Mouse (Mus musculus): ENCODE results near the gene Klf9. TPM values are rescaled to one million over a fixed set of nuclear protein-coding genes. Genes with fewer than 3 reads are reported as not detected.
A peak's percentile ranks its signal among the peaks of the same experiment; 100 is the strongest.

Gene Klf9
- total and polyA plus RNA-seq, 2 experiments from 2014 or later = 10.5 to 19.1 TPM

GRCm38 (mm10) chr19:23124023-23124550, 16.9 kb upstream of the Klf9 start:
- Histone ChIP-seq H3K9me3 (ENCODE audit: low read length) (no peaks in the 10 kb centered on the region), H3K4me1 (ENCODE audit: insufficient read depth, low read length) (no peaks in the 10 kb centered on the region), H3K27me3 (ENCODE audit: insufficient read depth, low read length) (no peaks in the 10 kb centered on the region), H3K36me3 (ENCODE audit: insufficient read depth, low read length) (no peaks in the 10 kb centered on the region), H3K27ac (no peak overlapping the region), H3K9ac (replicated peaks; ENCODE audit: low read length) (no peak overlapping the region), H3K4me3 (ENCODE audit: low read length) (no peak overlapping the region), H3K4me2 (ENCODE audit: low read depth, low read length) (no peak overlapping the region)
- TF ChIP-seq CTCF (IDR thresholded peaks at IDR 0.05; ENCODE audit: low read depth) = no peak
- ATAC-seq (no peak), DNase-seq (ENCODE audit: low spot score) (no peak)
- WGBS = 87% methylated on average over 7 of the region's 7 CpGs

GRCm38 (mm10) chr19:23125227-23126150, 15.5 kb upstream of the Klf9 start:
- Histone ChIP-seq H3K27ac (no peak overlapping the region), H3K9me3 (ENCODE audit: low read length) (no peaks in the 10 kb centered on the region), H3K27me3 (ENCODE audit: insufficient read depth, low read length) (no peaks in the 10 kb centered on the region), H3K9ac (replicated peaks; ENCODE audit: low read length) (no peak overlapping the region), H3K36me3 (ENCODE audit: insufficient read depth, low read length) (no peaks in the 10 kb centered on the region), H3K4me3 (ENCODE audit: low read length) (no peak overlapping the region), H3K4me2 (ENCODE audit: low read depth, low read length) (no peak overlapping the region), H3K4me1 (ENCODE audit: insufficient read depth, low read length) (no peaks in the 10 kb centered on the region)
- DNase-seq (ENCODE audit: low spot score) = no peak
- no peak for TF ChIP-seq CTCF (IDR thresholded peaks at IDR 0.05; ENCODE audit: low read depth)
- WGBS = 76% methylated on average over 9 of the region's 9 CpGs
- ATAC-seq = no peak

GRCm38 (mm10) chr19:23129908-23130307, 11.1 kb upstream of the Klf9 start:
- H3K9me3 ChIP-seq (ENCODE audit: low read length) = no peaks in the 10 kb centered on the region
- ATAC-seq (no peak), DNase-seq (ENCODE audit: low spot score) (no peak)
- no peak overlapping the region for H3K4me2 ChIP-seq (ENCODE audit: low read depth, low read length)
- H3K27me3 ChIP-seq (ENCODE audit: insufficient read depth, low read length) = no peaks in the 10 kb centered on the region
- no peak overlapping the region for H3K9ac ChIP-seq (replicated peaks; ENCODE audit: low read length)
- no peak for TF ChIP-seq CTCF (IDR thresholded peaks at IDR 0.05; ENCODE audit: low read depth)
- WGBS = 98% methylated on average over 2 of the region's 2 CpGs
- H3K4me1 ChIP-seq (ENCODE audit: insufficient read depth, low read length) = peaks cover 16% of the 10 kb centered on the region
- no peak overlapping the region for H3K4me3 ChIP-seq (ENCODE audit: low read length)
- no peaks in the 10 kb centered on the region for H3K36me3 ChIP-seq (ENCODE audit: insufficient read depth, low read length)
- no peak overlapping the region for H3K27ac ChIP-seq

- WGBS = 65% methylated on average over 3 of the region's 3 CpGs
- no peaks in the 10 kb centered on the region for H3K9me3 ChIP-seq (ENCODE audit: low read length)
- H3K9ac ChIP-seq (replicated peaks; ENCODE audit: low read length) = no peak overlapping the region
- H3K27me3 ChIP-seq (ENCODE audit: insufficient read depth, low read length) = peaks cover 4% of the 10 kb centered on the region; the same call in 1 of the 2 replicates
- no peaks in the 10 kb centered on the region for H3K36me3 ChIP-seq (ENCODE audit: insufficient read depth, low read length)
- no peak for DNase-seq (ENCODE audit: low spot score)
- H3K4me1 ChIP-seq (ENCODE audit: insufficient read depth, low read length) = peaks cover 31% of the 10 kb centered on the region
- no peak for ATAC-seq
- H3K27ac ChIP-seq = no peak overlapping the region
- H3K4me2 ChIP-seq (ENCODE audit: low read depth, low read length) = no peak overlapping the region
- H3K4me3 ChIP-seq (ENCODE audit: low read length) = no peak overlapping the region
- TF ChIP-seq CTCF (IDR thresholded peaks at IDR 0.05; ENCODE audit: low read depth) = no peak
These were observed 8.9 kb upstream of the Klf9 start for GRCm38 (mm10) chr19:23132106-23132635.

GRCm38 (mm10) chr19:23132720-23133426, 8.2 kb upstream of the Klf9 start:
- peak overlapping the region; percentile 48; the same call in 1 of the 2 replicates for H3K27ac ChIP-seq
- WGBS = 39% methylated on average over 7 of the region's 7 CpGs
- peaks cover 31% of the 10 kb centered on the region for H3K4me1 ChIP-seq (ENCODE audit: insufficient read depth, low read length)
- no peak overlapping the region for H3K4me2 ChIP-seq (ENCODE audit: low read depth, low read length)
- no peaks in the 10 kb centered on the region for H3K9me3 ChIP-seq (ENCODE audit: low read length)
- H3K27me3 ChIP-seq (ENCODE audit: insufficient read depth, low read length) = peaks cover 7% of the 10 kb centered on the region; the same call in 1 of the 2 replicates
- DNase-seq (ENCODE audit: low spot score) = no peak
- H3K9ac ChIP-seq (replicated peaks; ENCODE audit: low read length) = no peak overlapping the region
- H3K4me3 ChIP-seq (ENCODE audit: low read length) = no peak overlapping the region
- TF ChIP-seq CTCF (IDR thresholded peaks at IDR 0.05; ENCODE audit: low read depth) = no peak
- ATAC-seq = no peak
- no peaks in the 10 kb centered on the region for H3K36me3 ChIP-seq (ENCODE audit: insufficient read depth, low read length)

- Histone ChIP-seq H3K27ac (peak overlapping the region; percentile 48; the same call in 1 of the 2 replicates), H3K4me1 (ENCODE audit: insufficient read depth, low read length) (peaks cover 31% of the 10 kb centered on the region), H3K9me3 (ENCODE audit: low read length) (no peaks in the 10 kb centered on the region), H3K4me2 (ENCODE audit: low read depth, low read length) (peak overlapping the region; percentile 68), H3K9ac (replicated peaks; ENCODE audit: low read length) (no peak overlapping the region), H3K4me3 (ENCODE audit: low read length) (0 out of 2 replicates have a peak overlapping the region, but pooled peaks have one; percentile 39), H3K36me3 (ENCODE audit: insufficient read depth, low read length) (no peaks in the 10 kb centered on the region), H3K27me3 (ENCODE audit: insufficient read depth, low read length) (peaks cover 7% of the 10 kb centered on the region; the same call in 1 of the 2 replicates)
- DNase-seq (ENCODE audit: low spot score) (no peak), ATAC-seq (peak; percentile 10; the same call in 1 of the 2 replicates)
- TF ChIP-seq CTCF (IDR thresholded peaks at IDR 0.05; ENCODE audit: low read depth) = no peak
- WGBS = 8% methylated on average over 9 of the region's 9 CpGs
These were observed 7.5 kb upstream of the Klf9 start for GRCm38 (mm10) chr19:23133427-23134094.
